Mouse (Mus musculus) midbrain, embryonic 15.5 days (tissue): Measurements from ENCODE around the gene Bud31. TPM values are rescaled to one million over a fixed set of nuclear protein-coding genes. Genes with fewer than 3 reads are reported as not detected.

Experiments used
- ATAC-seq: fragments of 200-750 bp; cut with Nextera tagmentation; replicated peaks from 2 replicates; pipeline ENCODE4 v1.8.0; 2017; ENCODE audit warnings: moderate TSS enrichment
- H3K27ac ChIP-seq: fragments of 300-500 bp; sonication (generic); 2 replicates; pipeline ENCODE4 v1.5.1; 2015; ENCODE audit warnings: mild to moderate bottlenecking, inconsistent platforms
- H3K27me3 ChIP-seq: fragments of 300-500 bp; sonication (generic); replicated peaks from 2 replicates; pipeline ENCODE4 v1.6.1; 2015; ENCODE audit warnings: inconsistent platforms
- H3K36me3 ChIP-seq: fragments of 300-500 bp; sonication (generic); replicated peaks from 2 replicates; pipeline ENCODE4 v1.6.1; 2015; ENCODE audit warnings: inconsistent platforms
- H3K4me1 ChIP-seq: fragments of 300-500 bp; sonication (generic); 2 replicates; pipeline ENCODE4 v1.6.1; 2015; ENCODE audit warnings: inconsistent platforms
- H3K4me2 ChIP-seq: fragments of 300-500 bp; sonication (generic); 2 replicates; pipeline ENCODE4 v1.6.1; 2015; ENCODE audit warnings: inconsistent platforms, mild to moderate bottlenecking, moderate library complexity
- H3K4me3 ChIP-seq: fragments of 300-500 bp; sonication (generic); 2 replicates; pipeline ENCODE4 v1.5.1; 2015; ENCODE audit warnings: mild to moderate bottlenecking, inconsistent platforms
- H3K9ac ChIP-seq: fragments of 300-500 bp; sonication (generic); 2 replicates; pipeline ENCODE4 v1.6.1; 2015; ENCODE audit warnings: mild to moderate bottlenecking, inconsistent platforms
- H3K9me3 ChIP-seq: fragments of 300-500 bp; sonication (generic); 2 replicates; pipeline ENCODE4 v1.6.1; 2016; ENCODE audit warnings: inconsistent platforms
- WGBS: fragments of 180-500 bp; shearing (Covaris S2); methylation state at CpG from one replicate; pipeline ENCODE4 v1.1.7; 2015; ENCODE audit warnings: mixed read lengths; 5-methylcytosine and 5-hydroxymethylcytosine counted together
- polyA plus RNA-seq: library from polyadenylated mRNA; unstranded; fragments of >200 nt; fragmentation: Nextera tagmentation; extraction: Ambion mirVana; gene quantifications from 2 replicates; pipeline ENCODE4 v1.2.1, GENCODE M21; 2015

The Bud31 gene
- polyA plus RNA-seq, 1 experiment from 2014 or later, result 176 TPM

- ATAC-seq, result no peak
- Histone ChIP-seq H3K27me3 (no peaks in the 10 kb centered on the region), H3K9me3 (no peaks in the 10 kb centered on the region), H3K27ac (no peak overlapping the region), H3K4me2 (no peak overlapping the region), H3K36me3 (peaks cover 59% of the 10 kb centered on the region), H3K4me1 (peaks cover 12% of the 10 kb centered on the region), H3K9ac (no peak overlapping the region), H3K4me3 (no peak overlapping the region)
- WGBS, result 92% methylated on average over 2 of the region's 2 CpGs
These were observed 45.1 kb downstream of the Bud31 start for GRCm38 (mm10) chr5:145185244-145185643.

- no peak for ATAC-seq
- H3K27me3 ChIP-seq, result no peaks in the 10 kb centered on the region
- H3K4me1 ChIP-seq, result peaks cover 24% of the 10 kb centered on the region
- peak overlapping the region; percentile 69; the same call in 1 of the 2 replicates for H3K4me2 ChIP-seq
- WGBS, result 95% methylated on average over 6 of the region's 6 CpGs
- no peak overlapping the region for H3K4me3 ChIP-seq
- H3K9ac ChIP-seq, result no peak overlapping the region
- no peak overlapping the region for H3K27ac ChIP-seq
- H3K9me3 ChIP-seq, result no peaks in the 10 kb centered on the region
- H3K36me3 ChIP-seq, result peaks cover 23% of the 10 kb centered on the region
These were observed 49.3 kb downstream of the Bud31 start for GRCm38 (mm10) chr5:145189416-145189815.

GRCm38 (mm10) chr5:145190373-145190772, 50.2 kb downstream of the Bud31 start:
- peaks cover 26% of the 10 kb centered on the region for H3K36me3 ChIP-seq
- H3K9ac ChIP-seq, result peak overlapping the region; percentile 85
- H3K4me2 ChIP-seq, result peak overlapping the region; percentile 69
- H3K9me3 ChIP-seq, result no peaks in the 10 kb centered on the region
- no peaks in the 10 kb centered on the region for H3K27me3 ChIP-seq
- peak overlapping the region; percentile 80 for H3K4me3 ChIP-seq
- ATAC-seq, result no peak
- 58% methylated on average over 5 of the region's 5 CpGs for WGBS
- no peak overlapping the region for H3K27ac ChIP-seq
- H3K4me1 ChIP-seq, result peaks cover 24% of the 10 kb centered on the region

- peaks cover 27% of the 10 kb centered on the region for H3K36me3 ChIP-seq
These were observed 51.0 kb downstream of the Bud31 start for GRCm38 (mm10) chr5:145190875-145191798.

GRCm38 (mm10) chr5:145191962-145192361, 51.8 kb downstream of the Bud31 start, which contains the start of gene Atp5j2:
Gene Atp5j2, minus strand, starts transcription at chr5:145192062.
- H3K27me3 ChIP-seq, result no peaks in the 10 kb centered on the region
- H3K4me2 ChIP-seq, result peak within 1 kb of the TSS; percentile 69
- ATAC-seq, result 0 out of 2 replicates have a peak, but pooled peaks have one; percentile 9
- 75% methylated on average over 2 of the region's 2 CpGs for WGBS
- peak within 1 kb of the TSS; percentile 80 for H3K4me3 ChIP-seq
- H3K27ac ChIP-seq, result peak within 1 kb of the TSS; percentile 79
- H3K36me3 ChIP-seq, result peaks cover 24% of the 10 kb centered on the region
- H3K4me1 ChIP-seq, result peaks cover 24% of the 10 kb centered on the region
- H3K9me3 ChIP-seq, result no peaks in the 10 kb centered on the region
- peak within 1 kb of the TSS; percentile 85 for H3K9ac ChIP-seq

More at GRCm38 (mm10) chr5:145190875-145191798, 51.0 kb downstream of the Bud31 start:
- Histone ChIP-seq H3K9me3 (no peaks in the 10 kb centered on the region), H3K4me3 (peak overlapping the region; percentile 80), H3K27me3 (no peaks in the 10 kb centered on the region), H3K27ac (peak overlapping the region; percentile 79), H3K9ac (peak overlapping the region; percentile 85), H3K4me2 (peak overlapping the region; percentile 69), H3K4me1 (peaks cover 24% of the 10 kb centered on the region)
- peak; percentile 88 for ATAC-seq
- WGBS, result 1% methylated on average over 41 of the region's 41 CpGs

Other genes starting within 250 kb of the Bud31 start
- 38.5 and 44.2 TPM in 2 replicates for gene Smurf1, start 174.5 kb upstream of the Bud31 start, polyA plus RNA-seq
- gene Gm4871, start 107.6 kb upstream of the Bud31 start, polyA plus RNA-seq, result not detected in 2 replicates
- gene 1700018F24Rik, start 97.4 kb upstream of the Bud31 start, polyA plus RNA-seq, result not detected in 2 replicates
- gene Arpc1a, start 56.5 kb upstream of the Bud31 start, polyA plus RNA-seq, result 251 and 263 TPM in 2 replicates
- not detected in 2 replicates for gene Kpna7, start 56.3 kb upstream of the Bud31 start, polyA plus RNA-seq
- 59.5 and 73.1 TPM in 2 replicates for gene Arpc1b, start 26.1 kb upstream of the Bud31 start, polyA plus RNA-seq
- gene Pdap1, start 124 bp upstream of the Bud31 start, polyA plus RNA-seq, result 102 and 117 TPM in 2 replicates
- gene Ptcd1, start 26.7 kb downstream of the Bud31 start, polyA plus RNA-seq, result 25.0 and 26.5 TPM in 2 replicates
- gene Cpsf4, start 26.9 kb downstream of the Bud31 start, polyA plus RNA-seq, result 53.6 and 57.7 TPM in 2 replicates
- gene Atp5j2, start 51.7 kb downstream of the Bud31 start, polyA plus RNA-seq, result 604 and 630 TPM in 2 replicates
- gene Zkscan14, start 61.5 kb downstream of the Bud31 start, polyA plus RNA-seq, result 15.7 and 17.0 TPM in 2 replicates
- gene Zkscan5, start 64.2 kb downstream of the Bud31 start, polyA plus RNA-seq, result 16.2 and 17.2 TPM in 2 replicates
- 31.4 and 34.1 TPM in 2 replicates for gene Zfp655, start 91.4 kb downstream of the Bud31 start, polyA plus RNA-seq
- gene Zscan25, start 140.1 kb downstream of the Bud31 start, polyA plus RNA-seq, result 0.43 and 1.2 TPM in 2 replicates
- not detected in 2 replicates for gene Cyp3a57, start 204.9 kb downstream of the Bud31 start, polyA plus RNA-seq